Mouse (Mus musculus): ENCODE data around the gene Zscan4b.
"Not testable (repeated sequence)": the region's sequence is repeated elsewhere in the genome, so short reads cannot be mapped to it uniquely, and the experiment has no call there.

Gene Zscan4b

DNA sequence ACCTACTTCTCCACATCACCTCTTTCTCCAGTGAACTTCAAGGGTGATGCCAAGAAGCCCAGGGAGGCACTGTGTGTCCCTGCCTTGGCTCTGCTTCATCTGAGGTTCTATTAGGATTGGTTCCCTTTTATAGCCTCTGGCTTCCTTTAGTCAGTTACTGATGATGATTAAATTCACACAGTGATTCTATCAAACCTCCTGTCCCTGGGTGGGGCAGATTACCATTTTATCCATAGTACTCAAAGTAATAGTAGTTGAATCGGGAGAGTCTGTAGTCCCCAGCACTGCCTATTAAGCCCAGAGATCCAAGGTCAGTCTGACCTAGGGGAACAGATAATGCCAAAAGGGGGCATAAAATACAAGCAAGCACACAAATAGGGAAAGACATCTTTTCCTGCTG, at the start of gene Zscan4b:
Gene Zscan4b (minus strand): TSS at position 101 of the 400 bp plus-strand sequence.
- DNase-seq = not testable (repeated sequence)

All from thymus, adult 18-20 months (tissue).